Comparison of ENCODE assay signal across 24 mouse cellular contexts in the genomic region with DNA sequence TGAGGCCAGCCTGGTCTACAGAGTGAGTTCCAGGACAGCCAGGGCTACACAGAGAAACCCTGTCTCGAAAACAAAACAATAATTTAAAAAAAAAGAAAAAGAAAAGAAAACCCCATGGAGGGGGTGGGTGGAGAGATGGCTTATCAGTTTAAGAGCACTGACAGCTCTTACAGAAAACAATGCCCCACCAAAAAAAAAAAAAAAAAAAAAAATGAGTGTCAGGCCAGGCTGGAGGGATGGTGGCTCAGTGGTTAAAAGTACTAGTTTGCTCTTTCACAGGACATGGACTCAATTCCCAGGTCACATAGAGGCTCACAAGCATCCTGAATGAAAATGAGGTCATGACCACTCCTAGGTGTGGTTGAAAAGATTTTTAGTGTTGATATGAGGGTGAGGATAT.
"Had no signal": no experiment of that assay in that cellular context is flagged by ENCODE, and none has a peak within 500 bp of the region (broad histone marks: within the 10 kb centered on the region; RNA-seq: fewer than 3 reads in every experiment).

No protein-coding gene starts in this region.

- H3K4me3 ChIP-seq: heart, adult 2 months; heart, embryonic 13.5 days; heart, embryonic 15.5 days; hindbrain, embryonic 13.5 days; hindbrain, embryonic 15.5 days; layer of hippocampus, adult 2 months; left cerebral cortex, adult 2 months; limb, embryonic 10.5 days; limb, embryonic 12.5 days; liver, embryonic 13.5 days; liver, embryonic 15.5 days had no signal

- DNase-seq: gastrocnemius, postnatal 14 days; gastrocnemius, postnatal 36 days; heart, adult 11 months; heart, adult 2 months; heart, postnatal 14 days; heart, postnatal 36 days; kidney, adult 11 months; kidney, adult 8-10 months; kidney, postnatal 10 days; kidney, postnatal 25 days; kidney, postnatal 4 days; liver; liver, embryonic 13.5 days had no signal

- ATAC-seq: hindbrain, postnatal 0 days; intestine, embryonic 16.5 days had no signal

- H3K27me3 ChIP-seq: heart, embryonic 13.5 days; heart, embryonic 15.5 days; hindbrain, embryonic 13.5 days; hindbrain, embryonic 15.5 days; limb, embryonic 12.5 days; liver, embryonic 13.5 days; liver, embryonic 15.5 days had no signal

- H3K4me1 ChIP-seq: hindbrain, embryonic 15.5 days had no signal

- H3K36me3 ChIP-seq: heart, embryonic 13.5 days; heart, embryonic 15.5 days; hindbrain, embryonic 13.5 days; hindbrain, embryonic 15.5 days; limb, embryonic 10.5 days; limb, embryonic 12.5 days; liver, embryonic 13.5 days; liver, embryonic 15.5 days had no signal

- H3K27ac ChIP-seq: heart, adult 2 months; heart, embryonic 13.5 days; heart, embryonic 15.5 days; hindbrain, embryonic 13.5 days; hindbrain, embryonic 15.5 days; hindbrain, postnatal 0 days; layer of hippocampus, adult 2 months; left cerebral cortex, adult 2 months; limb, embryonic 10.5 days; limb, embryonic 12.5 days; liver, embryonic 13.5 days; liver, embryonic 15.5 days had no signal
